Mouse (Mus musculus) liver, embryonic 16.5 days (tissue): ENCODE measurements around the gene Aak1. TPM values are rescaled to one million over a fixed set of nuclear protein-coding genes. Genes with fewer than 3 reads are reported as not detected.
A peak's percentile ranks its signal among the peaks of the same experiment; 100 is the strongest.

Experiments used
- ATAC-seq: fragments of 200-750 bp; cut with Nextera tagmentation; 2 replicates; pipeline ENCODE4 v1.8.0; 2017; ENCODE audit warnings: low read depth, mild to moderate bottlenecking, moderate number of reproducible peaks, moderate library complexity
- H3K27ac ChIP-seq: fragments of 300-500 bp; sonication (generic); 2 replicates; pipeline ENCODE4 v1.5.1; 2014; ENCODE audit warnings: mild to moderate bottlenecking, low read length
- H3K27me3 ChIP-seq: fragments of 300-500 bp; sonication (generic); 2 replicates; pipeline ENCODE4 v1.6.1; 2014; ENCODE audit warnings: low read depth, low read length, mixed read lengths; ENCODE audit not compliant: control insufficient read depth, insufficient read depth
- H3K36me3 ChIP-seq: fragments of 300-500 bp; sonication (generic); 2 replicates; pipeline ENCODE4 v1.6.1; 2014; ENCODE audit warnings: mild to moderate bottlenecking; ENCODE audit not compliant: control insufficient read depth, insufficient read depth
- H3K4me1 ChIP-seq: fragments of 300-500 bp; sonication (generic); 2 replicates; pipeline ENCODE4 v1.6.1; 2014; ENCODE audit warnings: low read depth, low read length, mixed read lengths; ENCODE audit not compliant: control insufficient read depth
- H3K4me2 ChIP-seq: fragments of 300-500 bp; sonication (generic); 2 replicates; pipeline ENCODE4 v1.6.1; 2014; ENCODE audit warnings: low read depth, low read length, mixed read lengths
- H3K4me3 ChIP-seq: fragments of 300-500 bp; sonication (generic); 2 replicates; pipeline ENCODE4 v1.5.1; 2014; ENCODE audit warnings: low read depth, mild to moderate bottlenecking, low read length
- H3K9ac ChIP-seq: fragments of 300-500 bp; sonication (generic); 2 replicates; pipeline ENCODE4 v1.6.1; 2014; ENCODE audit warnings: low read depth, low read length
- H3K9me3 ChIP-seq: fragments of 300-500 bp; sonication (generic); replicated peaks from 2 replicates; pipeline ENCODE4 v1.6.1; 2016; ENCODE audit warnings: low read length; ENCODE audit not compliant: control insufficient read depth
- WGBS: fragments of 180-500 bp; shearing (Covaris S2); extraction: QIAGEN DNeasy Blood & Tissue Kit; methylation state at CpG from one replicate; pipeline ENCODE4 v1.1.7; 2014; ENCODE audit not compliant: insufficient replicate concordance; 5-methylcytosine and 5-hydroxymethylcytosine counted together
- polyA plus RNA-seq: library from polyadenylated mRNA; unstranded; fragments of >200 nt; fragmentation: Nextera tagmentation; extraction: Ambion mirVana; gene quantifications from 2 replicates; pipeline ENCODE4 v1.2.1, GENCODE M21; 2015

Aak1 gene
- polyA plus RNA-seq, 1 experiment from 2014 or later = 3.4 TPM

GRCm38 (mm10) chr6:86829768-86830167 is 19.5 kb upstream of the Aak1 start:
- Histone ChIP-seq H3K4me1 (peaks cover 7% of the 10 kb centered on the region), H3K9ac (no peak overlapping the region), H3K27me3 (no peaks in the 10 kb centered on the region), H3K27ac (no peak overlapping the region), H3K4me3 (no peak overlapping the region), H3K9me3 (no peaks in the 10 kb centered on the region), H3K4me2 (no peak overlapping the region), H3K36me3 (no peaks in the 10 kb centered on the region)
- WGBS = 41% methylated on average over 6 of the region's 6 CpGs
- no peak for ATAC-seq

DNA sequence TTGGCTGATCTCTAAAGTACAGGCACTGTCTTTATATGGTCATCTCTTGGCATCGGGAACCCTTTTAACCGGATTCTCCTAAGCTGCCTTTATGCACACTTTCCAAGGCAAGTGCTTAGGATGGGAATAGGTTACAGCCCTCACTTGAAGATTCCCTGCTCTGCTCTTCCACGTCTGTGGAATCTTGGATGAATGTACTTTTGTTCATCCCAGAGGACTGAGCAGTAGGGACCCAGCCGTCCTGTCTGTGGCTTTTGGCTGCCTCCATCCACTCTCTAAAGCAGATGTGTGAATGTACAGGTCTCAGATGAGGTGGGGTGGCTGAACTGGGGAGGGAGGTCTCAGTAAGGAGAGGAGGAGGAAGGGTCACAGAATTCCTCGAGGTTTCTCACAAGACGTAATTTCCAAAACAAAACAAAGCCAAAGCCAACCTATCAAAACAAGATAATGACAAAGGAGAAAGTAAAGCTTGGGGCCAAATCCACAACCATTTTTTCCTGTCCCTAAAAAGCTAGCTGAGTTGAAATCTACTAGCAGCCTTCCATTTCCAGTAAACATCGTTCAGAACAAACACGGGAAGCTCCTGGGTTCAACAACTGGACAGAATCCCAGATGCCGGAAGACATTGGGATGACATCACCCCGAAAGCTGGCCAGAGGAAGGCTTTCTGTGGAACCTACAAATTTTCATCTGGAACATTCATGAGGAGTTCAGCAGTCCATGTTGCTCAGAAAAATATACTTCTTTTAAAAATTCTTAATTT is 18.4 kb upstream of the Aak1 start:
- no peaks in the 10 kb centered on the region for H3K27me3 ChIP-seq
- no peak overlapping the region for H3K9ac ChIP-seq
- H3K27ac ChIP-seq = no peak overlapping the region
- no peak overlapping the region for H3K4me3 ChIP-seq
- H3K4me2 ChIP-seq = no peak overlapping the region
- no peaks in the 10 kb centered on the region for H3K36me3 ChIP-seq
- 56% methylated on average over 10 of the region's 10 CpGs for WGBS
- no peak for ATAC-seq
- peaks cover 7% of the 10 kb centered on the region for H3K4me1 ChIP-seq
- H3K9me3 ChIP-seq = no peaks in the 10 kb centered on the region

- WGBS = 45% methylated on average over 13 of the region's 13 CpGs
- Histone ChIP-seq H3K4me3 (no peak overlapping the region), H3K36me3 (no peaks in the 10 kb centered on the region), H3K4me1 (peaks cover 7% of the 10 kb centered on the region), H3K9ac (no peak overlapping the region), H3K27ac (peak overlapping the region; percentile 35; the same call in 1 of the 2 replicates), H3K27me3 (no peaks in the 10 kb centered on the region), H3K9me3 (no peaks in the 10 kb centered on the region), H3K4me2 (no peak overlapping the region)
- peak; percentile 72 for ATAC-seq
Measured at GRCm38 (mm10) chr6:86832802-86833502, 16.4 kb upstream of the Aak1 start.

DNA sequence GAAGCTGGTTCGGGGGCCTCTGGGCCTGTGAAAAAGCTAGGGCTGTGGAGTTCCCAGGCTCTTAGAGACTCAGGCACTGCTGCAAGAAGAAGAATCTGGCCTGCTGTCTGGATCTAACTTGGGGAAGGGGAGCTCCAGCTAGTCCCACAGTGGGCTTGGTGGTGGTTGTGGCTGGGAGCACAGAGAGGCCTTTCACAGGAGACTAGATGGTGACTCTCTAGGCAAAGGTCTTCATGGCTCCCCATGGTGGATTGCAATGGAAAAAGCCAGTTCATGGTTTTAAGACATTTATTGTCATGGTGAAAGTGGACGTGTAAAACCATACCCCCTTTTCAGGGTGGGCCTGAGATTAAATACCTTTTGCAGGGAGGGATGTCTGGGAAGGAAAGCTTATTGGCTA is 10.2 kb upstream of the Aak1 start:
- no peak for ATAC-seq
- Histone ChIP-seq H3K4me2 (no peak overlapping the region), H3K9ac (no peak overlapping the region), H3K27me3 (no peaks in the 10 kb centered on the region), H3K4me1 (no peaks in the 10 kb centered on the region), H3K27ac (no peak overlapping the region), H3K4me3 (no peak overlapping the region), H3K9me3 (no peaks in the 10 kb centered on the region), H3K36me3 (no peaks in the 10 kb centered on the region)
- 58% methylated on average over 2 of the region's 2 CpGs for WGBS

DNA sequence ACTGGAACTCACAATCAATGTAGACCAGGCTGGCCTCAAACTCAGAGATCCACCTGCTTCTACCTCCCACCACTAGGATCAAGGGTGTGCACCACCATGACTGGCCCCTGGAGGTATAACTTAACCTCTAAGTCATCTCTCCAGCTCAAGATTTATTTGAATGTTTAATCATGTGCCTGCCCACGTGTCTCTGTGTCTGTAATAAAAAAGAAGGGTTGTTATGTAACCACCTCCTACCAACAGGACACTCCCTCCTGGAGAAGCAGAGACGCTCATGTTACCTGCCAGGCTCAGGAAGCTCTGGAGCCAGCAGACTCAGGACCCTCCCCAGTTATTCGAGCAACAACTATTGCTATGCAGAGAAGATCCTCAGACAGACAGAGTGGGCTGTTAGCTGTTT is 7.4 kb upstream of the Aak1 start:
- no peak for ATAC-seq
- no peak overlapping the region for H3K4me2 ChIP-seq
- WGBS = 44% methylated on average over 3 of the region's 3 CpGs

DNA sequence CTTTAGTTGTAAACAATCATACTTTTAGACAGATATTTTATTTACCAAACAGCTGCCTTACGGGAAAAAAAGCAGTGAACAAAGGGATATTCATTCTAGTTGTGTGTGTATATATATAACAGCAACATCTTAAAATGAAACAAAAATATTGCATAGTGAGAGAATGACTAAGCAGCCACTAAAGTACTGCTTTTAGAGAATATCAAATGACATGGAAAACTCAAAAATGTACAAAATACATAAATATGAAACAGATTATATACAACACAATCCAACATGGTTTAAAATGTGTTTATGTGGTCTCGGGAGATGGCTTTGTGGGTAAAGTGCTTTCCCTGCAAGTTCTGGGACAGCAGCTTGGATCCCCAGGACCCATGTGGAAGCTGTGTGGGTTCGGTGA is 5.7 kb upstream of the Aak1 start:
- Histone ChIP-seq H3K36me3 (no peaks in the 10 kb centered on the region), H3K4me1 (peaks cover 5% of the 10 kb centered on the region), H3K4me3 (no peak overlapping the region), H3K4me2 (no peak overlapping the region), H3K9ac (no peak overlapping the region), H3K27ac (no peak overlapping the region), H3K9me3 (no peaks in the 10 kb centered on the region), H3K27me3 (no peaks in the 10 kb centered on the region)
- WGBS = 56% methylated on average over 3 of the region's 3 CpGs
- no peak for ATAC-seq

More for the DNA sequence above, 7.4 kb upstream of the Aak1 start:
- Histone ChIP-seq H3K27ac (no peak overlapping the region), H3K36me3 (no peaks in the 10 kb centered on the region), H3K4me3 (no peak overlapping the region), H3K9ac (no peak overlapping the region), H3K9me3 (no peaks in the 10 kb centered on the region), H3K27me3 (no peaks in the 10 kb centered on the region), H3K4me1 (no peaks in the 10 kb centered on the region)

- Histone ChIP-seq H3K4me2 (no peak overlapping the region), H3K27me3 (no peaks in the 10 kb centered on the region), H3K36me3 (no peaks in the 10 kb centered on the region), H3K4me3 (no peak overlapping the region), H3K4me1 (peaks cover 17% of the 10 kb centered on the region), H3K9ac (no peak overlapping the region), H3K9me3 (no peaks in the 10 kb centered on the region), H3K27ac (no peak overlapping the region)
- ATAC-seq = no peak
- 61% methylated on average over 4 of the region's 4 CpGs for WGBS
Measured at GRCm38 (mm10) chr6:86846467-86846866, 2.9 kb upstream of the Aak1 start.

DNA sequence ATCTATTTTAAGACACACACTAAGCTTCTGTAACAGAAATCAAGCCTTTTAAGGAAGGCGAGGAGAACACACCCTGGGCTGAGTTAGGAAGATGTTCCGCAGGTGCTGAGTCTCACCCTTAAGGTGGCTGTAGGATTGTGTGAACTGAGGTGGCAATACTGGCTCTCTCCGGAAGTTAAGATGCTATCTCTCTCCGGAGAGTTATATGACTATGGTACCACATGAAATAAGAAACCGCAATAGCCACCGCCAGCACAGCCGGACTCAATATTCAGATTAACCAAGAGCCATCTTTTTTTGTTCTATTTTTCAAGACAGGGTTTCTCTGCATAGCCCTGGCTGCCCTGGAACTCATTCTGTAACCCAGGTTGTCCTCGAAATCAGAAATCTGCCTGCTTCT is 1.5 kb upstream of the Aak1 start:
- Histone ChIP-seq H3K4me1 (peaks cover 26% of the 10 kb centered on the region), H3K36me3 (no peaks in the 10 kb centered on the region), H3K9ac (no peak overlapping the region), H3K27me3 (no peaks in the 10 kb centered on the region), H3K9me3 (no peaks in the 10 kb centered on the region), H3K4me3 (no peak overlapping the region), H3K4me2 (no peak overlapping the region), H3K27ac (no peak overlapping the region)
- no peak for ATAC-seq
- 78% methylated on average over 8 of the region's 8 CpGs for WGBS

GRCm38 (mm10) chr6:86848580-86848914 is 770 bp upstream of the Aak1 start:
- Histone ChIP-seq H3K9ac (peak overlapping the region; percentile 91), H3K4me2 (peak overlapping the region; percentile 93)
- 2% methylated on average over 12 of the region's 12 CpGs for WGBS

More at GRCm38 (mm10) chr6:86848580-86848914, 770 bp upstream of the Aak1 start:
- Histone ChIP-seq H3K4me1 (peaks cover 31% of the 10 kb centered on the region), H3K27ac (peak overlapping the region; percentile 94), H3K27me3 (no peaks in the 10 kb centered on the region), H3K4me3 (peak overlapping the region; percentile 87), H3K9me3 (no peaks in the 10 kb centered on the region), H3K36me3 (no peaks in the 10 kb centered on the region; the same call in 1 of the 2 replicates)
- peak; percentile 1; the same call in 1 of the 2 replicates for ATAC-seq
